Mouse (Mus musculus): Measurements from ENCODE around the gene Smim20.

- TF ChIP-seq CTCF (IDR thresholded peaks at IDR 0.05; ENCODE audit: borderline replicate concordance, extremely low read depth, insufficient read depth, insufficient read length) (no peak), POLR2A (IDR thresholded peaks at IDR 0.05; ENCODE audit: borderline replicate concordance, extremely low read depth, insufficient read depth, insufficient read length, poor library complexity, severe bottlenecking) (no peak)
Observed at GRCm38 (mm10) chr5:53239189-53239588, 27.7 kb upstream of the Smim20 start.
